In the genomic region with DNA sequence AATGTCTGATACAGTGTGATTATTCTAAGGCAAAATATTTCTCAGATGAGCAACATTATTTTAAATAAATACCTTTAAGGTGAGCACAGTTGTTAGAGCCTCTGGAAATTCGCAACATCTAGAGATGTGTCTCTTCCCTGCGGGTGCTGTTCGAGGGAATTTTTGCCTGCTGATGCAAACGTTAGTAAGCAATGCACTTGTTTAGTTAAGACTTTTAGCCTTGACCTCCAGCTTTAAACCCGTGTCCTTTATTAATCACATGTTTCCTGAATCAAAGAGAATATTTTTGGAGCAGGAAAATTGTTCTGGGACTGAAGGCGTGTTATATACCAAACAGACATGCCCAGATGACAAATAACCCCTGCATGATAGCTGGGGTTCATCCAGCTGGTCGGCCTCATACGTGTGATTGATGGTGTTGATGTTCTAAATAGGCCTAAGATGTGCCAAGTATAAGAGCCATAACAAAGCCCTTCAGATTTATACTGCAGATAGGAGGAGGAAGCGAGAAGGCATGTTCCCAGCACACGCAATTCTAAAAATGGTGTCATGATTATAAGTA, we compare ENCODE assay signal across 12 mouse cellular contexts.
A peak's percentile ranks its signal among the peaks of the same experiment; 100 is the strongest.
DNase-seq lines count a peak whose midpoint lies in the region; ATAC-seq and TF ChIP-seq lines count a peak whose summit lies in the region.
"Had no signal": no experiment of that assay in that cellular context is flagged by ENCODE, and none has a peak within 500 bp of the region (broad histone marks: within the 10 kb centered on the region; RNA-seq: fewer than 3 reads in every experiment).

No protein-coding gene starts in this region.

- no peak for TF ChIP-seq EP300 in heart, postnatal 0 days (IDR thresholded peaks at IDR 0.05; ENCODE audit: low read depth)

- no peaks in the 10 kb centered on the region for H3K27me3 ChIP-seq in heart, embryonic 11.5 days (ENCODE audit: control insufficient read depth, insufficient read depth, low read length)
- H3K27me3 ChIP-seq in heart, postnatal 0 days (ENCODE audit: control insufficient read depth, insufficient read depth, low read length): no peaks in the 10 kb centered on the region
- no peaks in the 10 kb centered on the region for H3K27me3 ChIP-seq in lung, embryonic 16.5 days (ENCODE audit: control insufficient read depth, insufficient read depth, low read depth, low read length)
- H3K27me3 ChIP-seq: liver, embryonic 13.5 days had no signal

- peak; percentile 91 for DNase-seq in heart, adult 11 months
- peak; percentile 48 for DNase-seq in NIH3T3 (ENCODE audit: low read depth)
- DNase-seq in heart, postnatal 0 days (ENCODE audit: low spot score): peak; percentile 32
- DNase-seq in urinary bladder, postnatal 25 days (ENCODE audit: low spot score): no peak
- DNase-seq in gastrocnemius, postnatal 36 days: no peak
- no peak for DNase-seq in right cerebral cortex, postnatal 25 days
- DNase-seq: liver, embryonic 13.5 days; thymus, postnatal 4 days had no signal

- 48% methylated on average over 10 of the region's 10 CpGs for WGBS in heart, embryonic 11.5 days (ENCODE audit: insufficient replicate concordance)
- WGBS in heart, postnatal 0 days: 23% methylated on average over 10 of the region's 10 CpGs
- 33% methylated on average over 10 of the region's 10 CpGs for WGBS in lung, embryonic 16.5 days

- H3K9ac ChIP-seq in heart, embryonic 11.5 days (ENCODE audit: low read depth, low read length): no peak overlapping the region
- no peak overlapping the region for H3K9ac ChIP-seq in heart, postnatal 0 days (replicated peaks; ENCODE audit: low read depth, low read length)
- H3K9ac ChIP-seq in lung, embryonic 16.5 days (ENCODE audit: low read length): no peak overlapping the region
- H3K9ac ChIP-seq: hindbrain, embryonic 14.5 days; liver, embryonic 13.5 days had no signal

- no peaks in the 10 kb centered on the region for H3K36me3 ChIP-seq in heart, embryonic 11.5 days (ENCODE audit: control insufficient read depth, insufficient read depth, low read length)
- H3K36me3 ChIP-seq in heart, postnatal 0 days (replicated peaks; ENCODE audit: control insufficient read depth, insufficient read depth, low read length): no peaks in the 10 kb centered on the region
- no peaks in the 10 kb centered on the region for H3K36me3 ChIP-seq in lung, embryonic 16.5 days (ENCODE audit: control insufficient read depth, insufficient read depth, low read length)
- H3K36me3 ChIP-seq: liver, embryonic 13.5 days had no signal

- H3K27ac ChIP-seq in heart, embryonic 11.5 days (ENCODE audit: low read depth, low read length): no peak overlapping the region
- peak overlapping the region; percentile 34; the same call in 1 of the 2 replicates for H3K27ac ChIP-seq in heart, postnatal 0 days (ENCODE audit: low read depth)
- H3K27ac ChIP-seq in lung, embryonic 16.5 days (ENCODE audit: low read length): no peak overlapping the region
- H3K27ac ChIP-seq: hindbrain, embryonic 14.5 days; liver, embryonic 13.5 days had no signal

- H3K4me3 ChIP-seq in heart, embryonic 11.5 days (ENCODE audit: low read depth, low read length): no peak overlapping the region
- no peak overlapping the region for H3K4me3 ChIP-seq in heart, postnatal 0 days (ENCODE audit: low read depth, low read length)
- H3K4me3 ChIP-seq in lung, embryonic 16.5 days (ENCODE audit: low read length): no peak overlapping the region
- H3K4me3 ChIP-seq: liver, embryonic 13.5 days had no signal

- ATAC-seq in heart, embryonic 11.5 days (replicated peaks; ENCODE audit: insufficient number of reproducible peaks, low FRiP score, low TSS enrichment): no peak
- ATAC-seq in heart, postnatal 0 days (ENCODE audit: insufficient read depth, low read depth): peak; percentile 84
- ATAC-seq in lung, embryonic 16.5 days (ENCODE audit: low read depth): peak; percentile 82
- ATAC-seq: midbrain, embryonic 16.5 days had no signal

- no peak for TF ChIP-seq CTCF in heart, postnatal 0 days (IDR thresholded peaks at IDR 0.05; ENCODE audit: low read depth)

- H3K4me1 ChIP-seq in heart, embryonic 11.5 days (ENCODE audit: control insufficient read depth, insufficient read depth, low read length): no peaks in the 10 kb centered on the region
- H3K4me1 ChIP-seq in heart, postnatal 0 days (ENCODE audit: control insufficient read depth, insufficient read depth): 0 out of 2 replicates have a peak, but pooled peaks cover 7% of the 10 kb centered on the region
- no peaks in the 10 kb centered on the region; the same call in 1 of the 2 replicates for H3K4me1 ChIP-seq in lung, embryonic 16.5 days (replicated peaks; ENCODE audit: control insufficient read depth, insufficient read depth, low read length)
- H3K4me1 ChIP-seq: liver, embryonic 13.5 days had no signal

- no peak overlapping the region for H3K4me2 ChIP-seq in heart, embryonic 11.5 days
- peak overlapping the region; percentile 0; the same call in 1 of the 2 replicates for H3K4me2 ChIP-seq in heart, postnatal 0 days (ENCODE audit: low read depth, low read length)
- H3K4me2 ChIP-seq in lung, embryonic 16.5 days (ENCODE audit: low read depth, low read length): no peak overlapping the region
- H3K4me2 ChIP-seq: hindbrain, embryonic 14.5 days; liver, embryonic 13.5 days had no signal

- intact Hi-C loops in gastrocnemius, postnatal 36 days (cut with DNase I): no loop called here

- H3K9me3 ChIP-seq in heart, embryonic 11.5 days (replicated peaks; ENCODE audit: control insufficient read depth, low read length): no peaks in the 10 kb centered on the region
- H3K9me3 ChIP-seq in heart, postnatal 0 days (replicated peaks; ENCODE audit: control insufficient read depth, low read length): no peaks in the 10 kb centered on the region
- H3K9me3 ChIP-seq in lung, embryonic 16.5 days (ENCODE audit: control insufficient read depth, low read length): no peaks in the 10 kb centered on the region
- H3K9me3 ChIP-seq: liver, embryonic 13.5 days had no signal

Comparison
In these comparisons a context has a peak if more than half of its experiments do, and no peak if none do; other contexts are left out.
1. DNase-seq: peak in heart, adult 11 months (single experiment), NIH3T3 (single experiment) and heart, postnatal 0 days (single experiment); none in urinary bladder, postnatal 25 days (single experiment), gastrocnemius, postnatal 36 days (0 of 2) and right cerebral cortex, postnatal 25 days (single experiment).